Mouse (Mus musculus) liver, embryonic 14.5 days (tissue): ENCODE data around the gene Aip. TPM values are rescaled to one million over a fixed set of nuclear protein-coding genes. Genes with fewer than 3 reads are reported as not detected.
"Not testable (repeated sequence)": the region's sequence is repeated elsewhere in the genome, so short reads cannot be mapped to it uniquely, and the experiment has no call there.

Source experiments
- ATAC-seq: fragments of 200-750 bp; cut with Nextera tagmentation; 2 replicates; pipeline ENCODE4 v1.8.0; 2017; ENCODE audit warnings: moderate number of reproducible peaks, mild to moderate bottlenecking, moderate library complexity; ENCODE audit not compliant: insufficient read depth
- DNase-seq, 3 experiments: peaks; one replicate each; pipeline ENCODE4 v3.0.0-alpha.2; 2012 to 2013; ENCODE audit warnings: low read depth in 3 of 3, low spot score in 3 of 3
- H3K27ac ChIP-seq: fragments of 300-500 bp; sonication (generic); 2 replicates; pipeline ENCODE4 v1.5.1; 2014; ENCODE audit warnings: moderate library complexity, mild to moderate bottlenecking, control low read depth, inconsistent platforms
- H3K27me3 ChIP-seq: fragments of 300-500 bp; sonication (generic); 2 replicates; pipeline ENCODE4 v1.6.1; 2014; ENCODE audit warnings: mild to moderate bottlenecking, low read length, moderate library complexity; ENCODE audit not compliant: control insufficient read depth, insufficient read depth
- H3K36me3 ChIP-seq: fragments of 300-500 bp; sonication (generic); replicated peaks from 2 replicates; pipeline ENCODE4 v1.6.1; 2014; ENCODE audit warnings: low read depth; ENCODE audit not compliant: control insufficient read depth, insufficient read depth
- H3K4me1 ChIP-seq, 2 experiments: fragments of 200-500 bp in 1 of 2; fragments of 300-500 bp in 1 of 2; sonication (generic) in 1 of 2; replicated peaks; 2 replicates each; pipeline ENCODE4 v1.6.1; 2012 to 2014; ENCODE audit warnings: antibody characterized with exemption in 1 of 2, inconsistent platforms in 1 of 2, low read length in 1 of 2; ENCODE audit not compliant: control insufficient read depth in 2 of 2, insufficient read depth in 2 of 2
- H3K4me2 ChIP-seq: fragments of 300-500 bp; sonication (generic); 2 replicates; pipeline ENCODE4 v1.6.1; 2014; ENCODE audit warnings: low read depth, mild to moderate bottlenecking, control low read depth, moderate library complexity
- H3K4me3 ChIP-seq, 2 experiments: fragments of 200-500 bp in 1 of 2; fragments of 300-500 bp in 1 of 2; sonication (generic) in 1 of 2; 2 replicates each; pipeline ENCODE4 v1.5.1; 2012 to 2014; ENCODE audit warnings: low read depth in 2 of 2, low read length in 2 of 2, mild to moderate bottlenecking in 2 of 2, control low read depth in 1 of 2, inconsistent platforms in 1 of 2, moderate library complexity in 1 of 2; ENCODE audit not compliant: insufficient read depth in 1 of 2
- H3K9ac ChIP-seq: fragments of 300-500 bp; sonication (generic); replicated peaks from 2 replicates; pipeline ENCODE4 v1.6.1; 2014; ENCODE audit warnings: mild to moderate bottlenecking, control low read depth, moderate library complexity
- H3K9me3 ChIP-seq: fragments of 300-500 bp; sonication (generic); 2 replicates; pipeline ENCODE4 v1.6.1; 2016; ENCODE audit warnings: low read length, mixed read lengths; ENCODE audit not compliant: control insufficient read depth
- CTCF ChIP-seq: IDR thresholded peaks from 2 replicates; pipeline ENCODE4 v1.5.1; 2016; ENCODE audit warnings: antibody characterized with exemption, low read depth, control low read depth
- EP300 ChIP-seq: IDR thresholded peaks from 2 replicates; pipeline ENCODE4 v1.6.1; 2016; ENCODE audit warnings: antibody characterized with exemption, low read depth
- WGBS: fragments of 180-500 bp; shearing (Covaris S2); extraction: QIAGEN DNeasy Blood & Tissue Kit; methylation state at CpG from one replicate; pipeline ENCODE4 v1.1.7; 2014; ENCODE audit not compliant: insufficient replicate concordance; 5-methylcytosine and 5-hydroxymethylcytosine counted together
- polyA plus RNA-seq, 2 experiments: library from polyadenylated mRNA; depleted of rRNA in 1 of 2; stranded (reverse) in 1 of 2; unstranded in 1 of 2; fragments of >200 nt; fragmentation: Nextera tagmentation in 1 of 2; extraction: Ambion mirVana in 1 of 2; gene quantifications; 2 replicates each; pipeline versions ENCODE4 v1.2.1 to v1.2.3; 2012 to 2014

Gene Aip
- polyA plus RNA-seq, 2 experiments, result 29.4 to 33.2 TPM

DNA sequence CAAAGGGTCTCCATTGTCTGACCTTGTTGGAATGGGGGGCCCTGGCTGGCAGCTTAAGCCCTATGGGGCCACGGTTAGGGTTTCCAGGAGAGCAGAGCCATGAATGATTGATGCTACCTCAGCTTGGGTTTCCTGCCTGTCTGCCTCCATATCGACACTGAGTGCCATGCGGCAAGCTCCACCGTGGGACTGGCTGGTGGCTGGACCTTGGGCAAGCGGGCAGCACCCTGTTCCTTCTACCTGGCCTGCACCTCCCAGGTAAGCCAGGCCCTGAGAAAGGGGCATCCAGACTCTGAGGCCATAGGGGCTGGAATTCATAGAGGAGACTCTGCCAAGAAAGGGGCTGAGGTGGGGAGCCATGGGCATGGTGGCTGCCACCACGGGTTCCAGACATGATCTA, 14.5 kb upstream of the Aip start:
- peaks cover 2 to 3% of the 10 kb centered on the region in 2 experiments; a peak in 3 of 4 replicates for H3K4me1 ChIP-seq
- H3K4me3 ChIP-seq, result no peak overlapping the region

DNA sequence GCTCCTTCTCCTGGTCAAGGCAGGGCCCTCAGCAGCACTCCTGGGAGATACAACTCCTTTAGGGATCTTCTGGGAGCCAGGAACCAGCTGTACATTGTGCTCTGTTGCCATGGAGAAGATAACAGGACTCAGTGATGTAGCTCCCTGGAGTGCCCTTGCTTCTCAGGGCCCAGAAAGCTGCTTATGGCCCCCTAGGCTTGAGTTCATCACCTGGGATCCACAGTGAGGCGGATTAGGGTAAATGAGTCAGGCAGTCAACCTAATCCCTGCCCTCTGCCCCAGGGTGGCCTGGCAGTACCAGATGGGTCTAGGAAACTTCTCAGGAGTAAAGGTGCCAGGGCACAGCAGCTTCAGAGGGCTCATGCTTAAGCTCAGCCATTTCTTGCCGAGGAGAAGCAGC, 13.8 kb upstream of the Aip start, which contains the start of gene Gpr152:
Gene Gpr152, plus strand, starts transcription at position 342 of the 400 bp plus-strand sequence.
- Histone ChIP-seq H3K4me1 (peaks cover 2 to 3% of the 10 kb centered on the region in 2 experiments; a peak in 3 of 4 replicates), H3K4me3 (no peak within 1 kb of the TSS), H3K9me3 (no peaks in the 10 kb centered on the region), H3K27me3 (no peaks in the 10 kb centered on the region; the same call in 1 of the 2 replicates), H3K9ac (no peak within 1 kb of the TSS), H3K27ac (no peak within 1 kb of the TSS), H3K36me3 (no peaks in the 10 kb centered on the region), H3K4me2 (no peak within 1 kb of the TSS)
- ATAC-seq (no peak), DNase-seq (no peak)
- TF ChIP-seq EP300, result no peak
- no peak for TF ChIP-seq CTCF
- 62% methylated on average over 2 of the region's 2 CpGs for WGBS

More for the DNA sequence above, 14.5 kb upstream of the Aip start:
- TF ChIP-seq EP300 (no peak), CTCF (no peak)
- H3K9ac ChIP-seq, result no peak overlapping the region
- no peak overlapping the region for H3K27ac ChIP-seq
- H3K36me3 ChIP-seq, result no peaks in the 10 kb centered on the region
- ATAC-seq, result no peak
- no peaks in the 10 kb centered on the region for H3K9me3 ChIP-seq
- no peaks in the 10 kb centered on the region; the same call in 1 of the 2 replicates for H3K27me3 ChIP-seq
- 70% methylated on average over 6 of the region's 6 CpGs for WGBS
- no peak overlapping the region for H3K4me2 ChIP-seq
- DNase-seq, result no peak

DNA sequence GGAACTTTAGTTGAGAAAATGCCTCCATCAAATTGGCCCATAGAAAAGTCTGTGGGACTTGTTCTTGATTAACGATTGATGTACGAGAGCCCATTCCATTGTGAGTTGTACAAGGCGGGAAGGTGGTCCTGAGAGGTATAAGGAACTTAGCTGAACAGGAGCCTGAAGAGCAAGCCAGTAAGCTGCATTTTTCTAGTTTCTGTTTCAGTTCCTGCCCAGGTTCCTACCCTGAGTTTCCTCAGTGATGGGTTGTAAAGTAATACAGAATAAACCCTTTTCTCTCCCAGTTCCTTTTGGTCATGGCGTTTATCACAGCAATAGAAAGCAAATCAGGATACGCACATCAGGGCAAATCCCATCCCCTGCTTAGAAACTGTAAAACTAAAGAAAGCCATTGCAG, 12.3 kb upstream of the Aip start:
- peaks cover under 1% of the 10 kb centered on the region; the same call in 1 of the 2 replicates for H3K36me3 ChIP-seq
- H3K27me3 ChIP-seq, result no peaks in the 10 kb centered on the region; the same call in 1 of the 2 replicates
- DNase-seq (no peak), ATAC-seq (no peak)
- peaks cover 2 to 3% of the 10 kb centered on the region in 2 experiments; a peak in 3 of 4 replicates for H3K4me1 ChIP-seq
- no peak overlapping the region for H3K27ac ChIP-seq
- H3K9ac ChIP-seq, result no peak overlapping the region
- TF ChIP-seq CTCF, result no peak
- no peaks in the 10 kb centered on the region for H3K9me3 ChIP-seq
- 69% methylated on average over 5 of the region's 5 CpGs for WGBS
- no peak overlapping the region for H3K4me3 ChIP-seq
- no peak overlapping the region for H3K4me2 ChIP-seq

DNA sequence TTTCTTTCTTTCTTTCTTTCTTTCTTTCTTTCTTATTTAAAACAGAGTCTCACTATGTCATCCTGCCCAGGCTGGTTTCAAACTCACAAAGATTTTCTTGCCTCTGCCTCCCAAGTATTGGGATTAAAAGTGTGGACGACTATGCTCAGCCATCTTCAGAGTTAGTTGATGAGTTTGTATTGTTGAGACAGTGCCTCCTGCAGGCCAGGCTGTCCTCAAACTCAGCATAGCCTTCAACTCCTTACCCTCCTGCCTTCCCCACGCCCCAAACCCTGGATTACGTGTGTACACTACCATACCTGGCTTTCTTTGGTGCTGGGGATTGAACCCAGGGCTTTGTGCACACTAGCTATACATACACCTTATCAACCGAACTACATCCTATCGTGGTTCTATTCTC, 10.8 kb upstream of the Aip start:
- Histone ChIP-seq H3K4me1 (peaks cover 7 to 9% of the 10 kb centered on the region in 2 experiments), H3K9me3 (no peaks in the 10 kb centered on the region), H3K4me2 (peak overlapping the region; percentile 43), H3K9ac (no peak overlapping the region), H3K36me3 (peaks cover 14% of the 10 kb centered on the region), H3K27me3 (no peaks in the 10 kb centered on the region; the same call in 1 of the 2 replicates), H3K4me3 (no peak overlapping the region), H3K27ac (no peak overlapping the region)
- DNase-seq (no peak), ATAC-seq (peak; percentile 54; the same call in 1 of the 2 replicates)
- TF ChIP-seq CTCF, result peak; percentile 61
- TF ChIP-seq EP300, result no peak
- 61% methylated on average over 5 of the region's 5 CpGs for WGBS

DNA sequence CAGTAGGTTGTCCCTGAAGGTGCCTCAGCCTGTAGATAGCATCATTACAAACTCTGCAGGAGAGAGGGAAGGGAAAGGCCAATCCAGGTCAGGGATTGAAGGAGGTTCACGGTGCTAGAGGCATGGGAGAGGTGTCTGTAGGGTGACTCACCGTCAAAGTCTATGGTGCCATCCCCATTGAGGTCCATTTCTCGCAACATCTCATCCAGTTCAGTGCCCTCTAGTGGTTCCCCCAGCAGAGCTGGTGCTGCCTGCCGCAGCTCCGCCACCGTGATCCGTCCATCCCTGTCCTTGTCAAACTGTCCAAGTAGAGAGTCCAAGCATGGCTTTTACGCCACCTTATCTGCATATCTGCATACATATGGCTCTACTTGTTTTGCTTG, 10.3 kb upstream of the Aip start:
- peak; percentile 84 for TF ChIP-seq CTCF
- H3K27ac ChIP-seq, DNase-seq, H3K9me3 ChIP-seq, H3K9ac ChIP-seq, H3K27me3 ChIP-seq: not testable (repeated sequence)
- Histone ChIP-seq H3K4me3 (peak overlapping the region in 1 of 2 experiments; percentile 26; a peak in 1 of 4 replicates), H3K4me1 (peaks cover 9 to 12% of the 10 kb centered on the region in 2 experiments), H3K4me2 (peak overlapping the region; percentile 43), H3K36me3 (peaks cover 15% of the 10 kb centered on the region)
- WGBS, result 8% methylated on average over 8 of the region's 8 CpGs
- ATAC-seq, result peak; percentile 54; the same call in 1 of the 2 replicates

DNA sequence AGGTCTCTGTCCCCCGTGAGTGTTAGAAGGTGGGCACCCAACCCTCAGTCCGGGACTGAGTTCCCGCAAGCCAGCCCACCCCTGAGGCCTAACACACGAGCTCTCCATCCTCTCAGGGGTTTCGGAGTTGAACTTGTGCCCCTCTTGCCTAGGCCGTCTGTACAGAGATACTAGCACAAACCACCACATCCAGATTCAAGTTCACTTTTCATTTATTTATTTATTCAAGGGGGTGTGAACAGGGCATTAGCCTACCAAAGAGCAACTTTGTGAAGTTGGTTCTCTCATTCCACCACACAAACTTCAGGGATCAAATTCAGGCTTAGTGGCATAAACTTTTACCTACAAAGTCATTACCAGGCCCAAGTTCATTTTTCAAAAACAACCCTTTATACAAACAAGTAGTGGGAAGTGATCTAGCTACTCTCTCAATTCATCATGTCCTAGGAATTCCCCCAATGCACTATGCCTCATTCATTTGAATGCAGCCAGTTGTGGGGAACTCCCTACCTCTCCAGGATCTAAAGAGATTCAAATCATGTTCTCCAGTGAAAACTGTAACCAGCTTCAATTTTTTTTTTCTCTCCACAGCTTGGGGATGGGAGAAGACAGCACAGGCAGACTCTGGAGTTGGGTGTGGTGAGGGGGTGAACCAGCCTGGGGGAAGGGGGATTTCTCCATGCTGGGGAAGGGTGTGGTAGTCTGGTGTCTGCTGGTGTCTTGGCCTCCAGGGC, 9.7 kb upstream of the Aip start:
- not testable (repeated sequence) for H3K4me3 ChIP-seq, H3K9ac ChIP-seq, H3K27ac ChIP-seq, H3K9me3 ChIP-seq, DNase-seq, H3K27me3 ChIP-seq, ATAC-seq
- 72% methylated on average over 6 of the region's 6 CpGs for WGBS
- peaks cover 12 to 16% of the 10 kb centered on the region in 2 experiments for H3K4me1 ChIP-seq
- peak overlapping the region; percentile 43 for H3K4me2 ChIP-seq
- H3K36me3 ChIP-seq, result peaks cover 15% of the 10 kb centered on the region
